Mouse (Mus musculus) stomach, embryonic 15.5 days (tissue): ENCODE measurements around the gene Dpp6. TPM values are rescaled to one million over a fixed set of nuclear protein-coding genes. Genes with fewer than 3 reads are reported as not detected.

Experiments used
- ATAC-seq: fragments of 200-750 bp; cut with Nextera tagmentation; 2 replicates; pipeline ENCODE4 v1.8.0; 2017; ENCODE audit warnings: low read depth, moderate number of reproducible peaks, moderate TSS enrichment; ENCODE audit not compliant: insufficient read depth, low FRiP score
- H3K27ac ChIP-seq: fragments of 300-500 bp; sonication (generic); 2 replicates; pipeline ENCODE4 v1.5.1; 2015; ENCODE audit warnings: mild to moderate bottlenecking, inconsistent platforms
- H3K27me3 ChIP-seq: fragments of 300-500 bp; sonication (generic); replicated peaks from 2 replicates; pipeline ENCODE4 v1.6.1; 2015; ENCODE audit warnings: inconsistent platforms
- H3K36me3 ChIP-seq: fragments of 300-500 bp; sonication (generic); 2 replicates; pipeline ENCODE4 v1.6.1; 2015; ENCODE audit warnings: inconsistent platforms
- H3K4me1 ChIP-seq: fragments of 300-500 bp; sonication (generic); 2 replicates; pipeline ENCODE4 v1.6.1; 2015; ENCODE audit warnings: inconsistent platforms
- H3K4me2 ChIP-seq: fragments of 300-500 bp; sonication (generic); 2 replicates; pipeline ENCODE4 v1.6.1; 2015; ENCODE audit warnings: mild to moderate bottlenecking, inconsistent platforms
- H3K4me3 ChIP-seq: fragments of 300-500 bp; sonication (generic); replicated peaks from 2 replicates; pipeline ENCODE4 v1.5.1; 2015; ENCODE audit warnings: inconsistent platforms
- H3K9ac ChIP-seq: fragments of 300-500 bp; sonication (generic); 2 replicates; pipeline ENCODE4 v1.6.1; 2015; ENCODE audit warnings: inconsistent platforms
- H3K9me3 ChIP-seq: fragments of 300-500 bp; sonication (generic); 2 replicates; pipeline ENCODE4 v1.6.1; 2016; ENCODE audit warnings: inconsistent platforms
- WGBS: fragments of 180-500 bp; shearing (Covaris S2); methylation state at CpG from one replicate; pipeline ENCODE4 v1.1.7; 2015; 5-methylcytosine and 5-hydroxymethylcytosine counted together
- polyA plus RNA-seq: library from polyadenylated mRNA; unstranded; fragments of >200 nt; fragmentation: Nextera tagmentation; extraction: Ambion mirVana; gene quantifications from 2 replicates; pipeline ENCODE4 v1.2.1, GENCODE M21; 2015

The Dpp6 gene
- polyA plus RNA-seq, 1 experiment from 2014 or later: 2.4 TPM

- 69% methylated on average over 1 of the region's 1 CpGs for WGBS
- H3K27me3 ChIP-seq: no peaks in the 10 kb centered on the region
- H3K9me3 ChIP-seq: no peaks in the 10 kb centered on the region
- no peaks in the 10 kb centered on the region for H3K4me1 ChIP-seq
- no peak overlapping the region for H3K27ac ChIP-seq
- H3K36me3 ChIP-seq: no peaks in the 10 kb centered on the region
- H3K4me2 ChIP-seq: no peak overlapping the region
- H3K9ac ChIP-seq: no peak overlapping the region
- ATAC-seq: no peak
- H3K4me3 ChIP-seq: no peak overlapping the region
These were observed 162.3 kb downstream of the Dpp6 start for GRCm38 (mm10) chr5:26979348-26979747.

- H3K4me1 ChIP-seq: no peaks in the 10 kb centered on the region
- no peaks in the 10 kb centered on the region for H3K9me3 ChIP-seq
- no peaks in the 10 kb centered on the region for H3K27me3 ChIP-seq
- no peak overlapping the region for H3K4me3 ChIP-seq
- ATAC-seq: no peak; the same call in 1 of the 2 replicates
- WGBS: 54% methylated on average over 3 of the region's 3 CpGs
- H3K36me3 ChIP-seq: no peaks in the 10 kb centered on the region
- H3K27ac ChIP-seq: no peak overlapping the region
- H3K9ac ChIP-seq: no peak overlapping the region
- H3K4me2 ChIP-seq: no peak overlapping the region
These were observed 162.8 kb downstream of the Dpp6 start for GRCm38 (mm10) chr5:26979755-26980154.

GRCm38 (mm10) chr5:26985114-26985513 lies 168.1 kb downstream of the Dpp6 start:
- H3K9me3 ChIP-seq: no peaks in the 10 kb centered on the region
- WGBS: 11% methylated on average over 1 of the region's 1 CpGs
- H3K4me3 ChIP-seq: no peak overlapping the region
- no peak overlapping the region for H3K9ac ChIP-seq
- H3K36me3 ChIP-seq: no peaks in the 10 kb centered on the region
- no peak overlapping the region for H3K27ac ChIP-seq
- H3K27me3 ChIP-seq: no peaks in the 10 kb centered on the region
- ATAC-seq: no peak
- no peaks in the 10 kb centered on the region for H3K4me1 ChIP-seq
- no peak overlapping the region for H3K4me2 ChIP-seq

- Histone ChIP-seq H3K9me3 (no peaks in the 10 kb centered on the region), H3K27ac (no peak overlapping the region), H3K36me3 (no peaks in the 10 kb centered on the region), H3K4me3 (no peak overlapping the region), H3K27me3 (no peaks in the 10 kb centered on the region), H3K9ac (no peak overlapping the region), H3K4me2 (no peak overlapping the region), H3K4me1 (no peaks in the 10 kb centered on the region)
- WGBS: 23% methylated on average over 2 of the region's 2 CpGs
- no peak for ATAC-seq
These were observed 174.6 kb downstream of the Dpp6 start for GRCm38 (mm10) chr5:26991587-26991986.

GRCm38 (mm10) chr5:27003537-27003936 lies 186.5 kb downstream of the Dpp6 start:
- WGBS: 89% methylated on average over 7 of the region's 7 CpGs
- H3K4me1 ChIP-seq: no peaks in the 10 kb centered on the region
- no peak for ATAC-seq
- H3K36me3 ChIP-seq: no peaks in the 10 kb centered on the region
- no peaks in the 10 kb centered on the region for H3K9me3 ChIP-seq
- H3K9ac ChIP-seq: no peak overlapping the region
- no peak overlapping the region for H3K4me3 ChIP-seq
- H3K27me3 ChIP-seq: no peaks in the 10 kb centered on the region
- H3K27ac ChIP-seq: no peak overlapping the region
- no peak overlapping the region for H3K4me2 ChIP-seq

GRCm38 (mm10) chr5:27009157-27009556 lies 192.2 kb downstream of the Dpp6 start:
- Histone ChIP-seq H3K4me1 (no peaks in the 10 kb centered on the region), H3K36me3 (no peaks in the 10 kb centered on the region), H3K27ac (no peak overlapping the region), H3K27me3 (no peaks in the 10 kb centered on the region), H3K4me3 (no peak overlapping the region), H3K4me2 (no peak overlapping the region), H3K9me3 (no peaks in the 10 kb centered on the region), H3K9ac (no peak overlapping the region)
- no peak for ATAC-seq

- H3K27ac ChIP-seq: no peak overlapping the region
- WGBS: 84% methylated on average over 5 of the region's 5 CpGs
- no peak overlapping the region for H3K4me2 ChIP-seq
- no peaks in the 10 kb centered on the region for H3K9me3 ChIP-seq
- no peak overlapping the region for H3K4me3 ChIP-seq
- H3K9ac ChIP-seq: no peak overlapping the region
- H3K36me3 ChIP-seq: no peaks in the 10 kb centered on the region
- no peaks in the 10 kb centered on the region for H3K27me3 ChIP-seq
- no peak for ATAC-seq
- H3K4me1 ChIP-seq: no peaks in the 10 kb centered on the region
These were observed 193.6 kb downstream of the Dpp6 start for GRCm38 (mm10) chr5:27010582-27010981.

GRCm38 (mm10) chr5:27018314-27018956 lies 201.4 kb downstream of the Dpp6 start:
- H3K9me3 ChIP-seq: no peaks in the 10 kb centered on the region
- no peak for ATAC-seq
- no peaks in the 10 kb centered on the region for H3K36me3 ChIP-seq
- no peak overlapping the region for H3K4me3 ChIP-seq
- 51% methylated on average over 3 of the region's 3 CpGs for WGBS
- H3K4me2 ChIP-seq: no peak overlapping the region
- H3K27me3 ChIP-seq: no peaks in the 10 kb centered on the region
- H3K9ac ChIP-seq: no peak overlapping the region
- no peaks in the 10 kb centered on the region for H3K4me1 ChIP-seq
- no peak overlapping the region for H3K27ac ChIP-seq

- Histone ChIP-seq H3K9me3 (no peaks in the 10 kb centered on the region), H3K27me3 (no peaks in the 10 kb centered on the region), H3K4me2 (no peak overlapping the region), H3K4me1 (no peaks in the 10 kb centered on the region), H3K9ac (no peak overlapping the region), H3K27ac (no peak overlapping the region), H3K4me3 (no peak overlapping the region), H3K36me3 (no peaks in the 10 kb centered on the region)
- WGBS: 56% methylated on average over 1 of the region's 1 CpGs
- ATAC-seq: no peak
These were observed 211.6 kb downstream of the Dpp6 start for GRCm38 (mm10) chr5:27028611-27029010.

GRCm38 (mm10) chr5:27029784-27030183 lies 212.8 kb downstream of the Dpp6 start:
- H3K4me1 ChIP-seq: no peaks in the 10 kb centered on the region
- H3K27ac ChIP-seq: no peak overlapping the region
- H3K9ac ChIP-seq: no peak overlapping the region
- H3K4me2 ChIP-seq: no peak overlapping the region
- no peaks in the 10 kb centered on the region for H3K36me3 ChIP-seq
- 7% methylated on average over 5 of the region's 5 CpGs for WGBS
- no peaks in the 10 kb centered on the region for H3K27me3 ChIP-seq
- ATAC-seq: no peak
- H3K4me3 ChIP-seq: no peak overlapping the region
- no peaks in the 10 kb centered on the region for H3K9me3 ChIP-seq

- H3K4me1 ChIP-seq: no peaks in the 10 kb centered on the region
- H3K9ac ChIP-seq: no peak overlapping the region
- H3K9me3 ChIP-seq: no peaks in the 10 kb centered on the region
- no peak overlapping the region for H3K4me3 ChIP-seq
- 63% methylated on average over 4 of the region's 4 CpGs for WGBS
- H3K27me3 ChIP-seq: no peaks in the 10 kb centered on the region
- H3K36me3 ChIP-seq: no peaks in the 10 kb centered on the region
- no peak overlapping the region for H3K27ac ChIP-seq
- no peak for ATAC-seq
- H3K4me2 ChIP-seq: no peak overlapping the region
These were observed 217.9 kb downstream of the Dpp6 start for GRCm38 (mm10) chr5:27034858-27035257.

GRCm38 (mm10) chr5:27035291-27035690 lies 218.3 kb downstream of the Dpp6 start:
- Histone ChIP-seq H3K27ac (no peak overlapping the region), H3K4me3 (no peak overlapping the region), H3K9me3 (no peaks in the 10 kb centered on the region), H3K4me2 (no peak overlapping the region), H3K9ac (no peak overlapping the region), H3K4me1 (no peaks in the 10 kb centered on the region), H3K27me3 (no peaks in the 10 kb centered on the region), H3K36me3 (no peaks in the 10 kb centered on the region)
- WGBS: 31% methylated on average over 1 of the region's 1 CpGs
- no peak for ATAC-seq

GRCm38 (mm10) chr5:27035891-27036290 lies 218.9 kb downstream of the Dpp6 start:
- H3K9ac ChIP-seq: no peak overlapping the region
- H3K27me3 ChIP-seq: no peaks in the 10 kb centered on the region
- H3K4me2 ChIP-seq: no peak overlapping the region
- no peak for ATAC-seq
- no peaks in the 10 kb centered on the region for H3K9me3 ChIP-seq
- no peaks in the 10 kb centered on the region for H3K4me1 ChIP-seq
- no peak overlapping the region for H3K27ac ChIP-seq
- WGBS: 25% methylated on average over 2 of the region's 2 CpGs
- H3K36me3 ChIP-seq: no peaks in the 10 kb centered on the region
- H3K4me3 ChIP-seq: no peak overlapping the region
